Mouse (Mus musculus): ENCODE data around the gene Taok3. TPM values are rescaled to one million over a fixed set of nuclear protein-coding genes. Genes with fewer than 3 reads are reported as not detected.

Gene Taok3
- polyA plus RNA-seq, 1 experiment from 2014 or later: 33.1 TPM

DNA sequence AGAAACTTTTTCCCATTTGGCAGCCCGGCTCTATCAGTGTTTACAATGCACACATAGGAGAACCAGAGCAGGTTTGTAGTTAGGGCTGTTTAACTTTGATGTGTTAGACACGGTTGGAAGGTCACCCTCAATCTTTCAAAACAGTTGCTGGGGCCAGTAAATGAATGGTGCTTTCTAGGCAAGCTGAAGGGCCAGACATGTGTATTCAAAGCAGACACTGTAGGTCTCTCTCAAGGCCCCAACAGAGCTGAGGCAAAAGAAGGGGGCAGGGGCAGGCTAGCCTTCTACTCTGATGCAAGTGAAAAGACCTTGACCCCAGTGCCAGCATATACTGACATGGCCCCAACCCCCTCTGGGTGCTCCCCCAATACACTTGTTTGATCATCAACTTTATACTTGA, 1.7 kb downstream of the Taok3 start:
- peak overlapping the region; percentile 77; the same call in 1 of the 2 replicates for H3K9ac ChIP-seq (ENCODE audit: low read length)
- no peaks in the 10 kb centered on the region for H3K36me3 ChIP-seq (ENCODE audit: control insufficient read depth, insufficient read depth, low read length)

DNA sequence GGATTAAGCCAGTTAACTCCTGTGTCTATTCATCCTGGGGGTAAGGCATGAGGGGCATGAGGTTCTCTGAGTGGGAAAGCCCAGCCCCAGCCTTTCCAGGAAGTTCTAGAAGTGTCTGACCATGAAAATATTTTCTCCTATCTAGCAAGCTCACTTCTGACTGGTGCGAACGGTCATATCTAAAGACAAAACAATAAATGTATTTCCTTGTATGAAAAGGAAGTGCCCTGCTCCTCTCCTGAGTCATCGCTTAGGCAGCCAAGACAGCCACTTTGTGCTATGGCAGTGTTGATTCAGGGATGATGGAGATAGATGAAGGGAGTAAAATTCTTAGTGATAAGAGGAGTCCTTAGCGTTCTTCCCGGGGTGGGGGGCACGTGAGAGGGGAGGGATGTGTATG, 3.2 kb downstream of the Taok3 start:
- H3K27ac ChIP-seq (ENCODE audit: low read length): no peak overlapping the region
- H3K4me2 ChIP-seq (ENCODE audit: low read depth, low read length): no peak overlapping the region
- no peaks in the 10 kb centered on the region for H3K9me3 ChIP-seq (replicated peaks; ENCODE audit: control insufficient read depth, low read length)
- no peak for ATAC-seq (ENCODE audit: insufficient read depth, low FRiP score)
- no peak overlapping the region for H3K9ac ChIP-seq (ENCODE audit: low read length)
- peaks cover 19% of the 10 kb centered on the region for H3K4me1 ChIP-seq (ENCODE audit: control insufficient read depth, insufficient read depth, low read length)
- no peaks in the 10 kb centered on the region for H3K27me3 ChIP-seq (ENCODE audit: control insufficient read depth, insufficient read depth, low read length)
- no peaks in the 10 kb centered on the region for H3K36me3 ChIP-seq (ENCODE audit: control insufficient read depth, insufficient read depth, low read length)
- WGBS: 39% methylated on average over 6 of the region's 6 CpGs
- no peak overlapping the region for H3K4me3 ChIP-seq (replicated peaks; ENCODE audit: low read length)

More for the DNA sequence above, 1.7 kb downstream of the Taok3 start:
- no peaks in the 10 kb centered on the region for H3K9me3 ChIP-seq (replicated peaks; ENCODE audit: control insufficient read depth, low read length)
- no peak for ATAC-seq (ENCODE audit: insufficient read depth, low FRiP score)
- H3K27ac ChIP-seq (ENCODE audit: low read length): no peak overlapping the region
- peak overlapping the region; percentile 77 for H3K4me3 ChIP-seq (replicated peaks; ENCODE audit: low read length)
- H3K4me2 ChIP-seq (ENCODE audit: low read depth, low read length): peak overlapping the region; percentile 93
- H3K27me3 ChIP-seq (ENCODE audit: control insufficient read depth, insufficient read depth, low read length): no peaks in the 10 kb centered on the region
- H3K4me1 ChIP-seq (ENCODE audit: control insufficient read depth, insufficient read depth, low read length): peaks cover 19% of the 10 kb centered on the region
- 2% methylated on average over 2 of the region's 2 CpGs for WGBS

DNA sequence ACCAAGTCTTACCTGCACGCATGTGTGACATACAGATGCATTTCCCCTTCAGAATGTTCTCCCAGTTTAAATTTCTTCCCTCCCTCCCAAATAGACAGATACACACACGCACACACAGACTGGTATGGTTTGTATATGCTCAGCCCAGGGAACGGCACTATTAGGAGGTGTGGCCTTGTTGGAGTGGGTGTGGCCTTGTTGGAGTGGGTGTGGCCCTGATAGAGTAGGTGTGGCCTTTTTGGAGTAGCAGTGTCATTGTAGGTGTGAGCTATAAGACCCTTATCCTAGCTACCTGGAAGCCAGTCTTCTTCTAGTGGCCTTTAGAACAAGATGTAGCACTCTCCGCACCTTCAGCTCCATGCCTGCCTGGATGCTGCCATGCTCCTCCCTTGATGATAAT, 3.9 kb downstream of the Taok3 start:
- Histone ChIP-seq H3K9ac (ENCODE audit: low read length) (no peak overlapping the region), H3K4me1 (ENCODE audit: control insufficient read depth, insufficient read depth, low read length) (peaks cover 19% of the 10 kb centered on the region), H3K4me3 (replicated peaks; ENCODE audit: low read length) (no peak overlapping the region), H3K9me3 (replicated peaks; ENCODE audit: control insufficient read depth, low read length) (no peaks in the 10 kb centered on the region), H3K36me3 (ENCODE audit: control insufficient read depth, insufficient read depth, low read length) (no peaks in the 10 kb centered on the region), H3K4me2 (ENCODE audit: low read depth, low read length) (no peak overlapping the region), H3K27me3 (ENCODE audit: control insufficient read depth, insufficient read depth, low read length) (no peaks in the 10 kb centered on the region), H3K27ac (ENCODE audit: low read length) (peak overlapping the region; percentile 37; the same call in 1 of the 2 replicates)
- 73% methylated on average over 4 of the region's 4 CpGs for WGBS
- ATAC-seq (ENCODE audit: insufficient read depth, low FRiP score): no peak

DNA sequence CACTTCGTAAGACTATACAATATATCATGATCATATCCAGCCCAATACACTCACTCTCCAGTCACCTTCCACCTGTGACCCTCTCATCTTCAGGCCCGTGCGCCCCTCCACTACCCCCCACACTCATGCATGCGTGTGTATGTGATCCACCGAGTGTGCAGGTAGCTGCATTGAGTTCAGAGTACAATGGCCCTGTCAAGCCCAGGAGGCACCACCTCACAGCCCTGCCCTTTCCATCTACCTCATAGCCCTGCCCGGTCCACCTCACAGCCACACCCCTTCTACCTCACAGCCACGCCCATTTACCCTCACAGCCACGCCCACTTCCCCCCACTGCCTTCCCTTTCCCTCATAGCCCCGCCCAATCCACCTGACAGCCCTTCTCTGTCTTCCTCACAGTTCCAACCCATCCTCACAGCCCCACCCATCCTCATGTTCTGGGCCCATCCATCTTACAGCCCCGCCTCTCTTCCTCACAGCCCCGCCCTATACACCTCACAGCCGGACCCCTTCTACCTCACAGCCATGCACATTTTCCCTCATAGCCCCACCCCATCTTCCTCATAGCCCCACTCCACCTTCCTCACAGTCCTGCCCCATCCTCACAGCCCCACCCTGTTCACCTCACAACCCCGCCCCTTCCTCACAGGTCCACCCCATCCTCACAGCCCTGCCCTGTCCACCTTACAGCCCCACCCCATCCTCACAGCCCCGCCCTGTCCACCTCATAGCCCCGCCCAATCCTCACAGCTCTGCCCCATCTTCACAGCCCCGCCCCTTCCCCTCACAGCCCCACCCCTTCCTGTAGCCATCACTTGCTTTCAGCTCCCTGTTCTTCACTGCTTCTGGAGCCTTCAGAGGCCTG, 5.8 kb downstream of the Taok3 start:
- peak; percentile 32; the same call in 1 of the 2 replicates for ATAC-seq (ENCODE audit: insufficient read depth, low FRiP score)
- Histone ChIP-seq H3K4me3 (replicated peaks; ENCODE audit: low read length) (no peak overlapping the region), H3K4me2 (ENCODE audit: low read depth, low read length) (no peak overlapping the region), H3K9ac (ENCODE audit: low read length) (no peak overlapping the region), H3K9me3 (replicated peaks; ENCODE audit: control insufficient read depth, low read length) (no peaks in the 10 kb centered on the region), H3K27ac (ENCODE audit: low read length) (no peak overlapping the region), H3K27me3 (ENCODE audit: control insufficient read depth, insufficient read depth, low read length) (no peaks in the 10 kb centered on the region), H3K4me1 (ENCODE audit: control insufficient read depth, insufficient read depth, low read length) (peaks cover 12% of the 10 kb centered on the region), H3K36me3 (ENCODE audit: control insufficient read depth, insufficient read depth, low read length) (no peaks in the 10 kb centered on the region)
- 79% methylated on average over 16 of the region's 16 CpGs for WGBS

DNA sequence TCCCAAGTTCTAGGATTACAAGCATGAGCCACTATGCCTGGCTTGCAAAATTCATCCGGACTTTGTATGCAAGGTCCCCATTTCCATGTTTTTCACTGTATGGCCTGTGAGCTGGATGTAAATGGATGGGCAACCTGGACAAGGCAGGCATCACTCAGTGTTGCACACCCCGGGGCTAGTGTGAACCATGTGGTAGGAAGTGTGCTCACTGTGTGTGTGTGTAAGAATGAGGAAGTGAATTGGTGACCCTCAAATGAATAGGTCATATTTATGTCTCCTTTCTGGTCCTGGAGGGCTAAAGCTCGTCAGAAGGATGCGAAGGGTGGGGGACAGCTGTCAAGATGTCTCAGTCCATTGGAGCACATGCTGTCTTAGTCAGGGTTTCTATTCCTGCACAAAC, 7.1 kb downstream of the Taok3 start:
- no peak overlapping the region for H3K27ac ChIP-seq (ENCODE audit: low read length)
- H3K4me1 ChIP-seq (ENCODE audit: control insufficient read depth, insufficient read depth, low read length): peaks cover 4% of the 10 kb centered on the region; the same call in 1 of the 2 replicates
- H3K4me3 ChIP-seq (replicated peaks; ENCODE audit: low read length): no peak overlapping the region
- no peak for ATAC-seq (ENCODE audit: insufficient read depth, low FRiP score)
- no peaks in the 10 kb centered on the region for H3K9me3 ChIP-seq (replicated peaks; ENCODE audit: control insufficient read depth, low read length)
- H3K9ac ChIP-seq (ENCODE audit: low read length): no peak overlapping the region
- 78% methylated on average over 4 of the region's 4 CpGs for WGBS
- no peaks in the 10 kb centered on the region for H3K27me3 ChIP-seq (ENCODE audit: control insufficient read depth, insufficient read depth, low read length)
- H3K4me2 ChIP-seq (ENCODE audit: low read depth, low read length): no peak overlapping the region
- H3K36me3 ChIP-seq (ENCODE audit: control insufficient read depth, insufficient read depth, low read length): no peaks in the 10 kb centered on the region

DNA sequence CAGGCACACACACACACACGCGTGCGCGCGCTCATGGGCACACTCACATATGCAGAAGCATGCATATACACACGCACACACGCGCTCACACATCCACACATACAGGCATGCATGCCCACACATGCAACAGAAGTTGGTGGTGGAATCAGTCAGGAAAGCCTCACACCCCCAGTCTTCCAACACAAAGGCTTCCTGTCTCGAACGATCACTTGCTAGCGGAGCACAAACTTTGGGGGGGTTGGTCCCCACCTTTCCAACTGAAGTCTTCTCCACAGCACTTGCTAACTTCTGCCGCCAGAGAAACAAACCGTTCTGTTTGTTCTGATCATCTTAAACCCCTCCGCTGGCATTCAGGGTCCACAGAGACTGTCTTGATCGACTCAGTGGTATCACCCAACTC, 10.8 kb downstream of the Taok3 start:
- WGBS: 88% methylated on average over 15 of the region's 15 CpGs
- Histone ChIP-seq H3K36me3 (ENCODE audit: control insufficient read depth, insufficient read depth, low read length) (no peaks in the 10 kb centered on the region), H3K27me3 (ENCODE audit: control insufficient read depth, insufficient read depth, low read length) (no peaks in the 10 kb centered on the region), H3K9ac (ENCODE audit: low read length) (no peak overlapping the region), H3K27ac (ENCODE audit: low read length) (no peak overlapping the region), H3K4me2 (ENCODE audit: low read depth, low read length) (no peak overlapping the region), H3K4me3 (replicated peaks; ENCODE audit: low read length) (no peak overlapping the region), H3K4me1 (ENCODE audit: control insufficient read depth, insufficient read depth, low read length) (peaks cover 22% of the 10 kb centered on the region), H3K9me3 (replicated peaks; ENCODE audit: control insufficient read depth, low read length) (no peaks in the 10 kb centered on the region)
- no peak for ATAC-seq (ENCODE audit: insufficient read depth, low FRiP score)

DNA sequence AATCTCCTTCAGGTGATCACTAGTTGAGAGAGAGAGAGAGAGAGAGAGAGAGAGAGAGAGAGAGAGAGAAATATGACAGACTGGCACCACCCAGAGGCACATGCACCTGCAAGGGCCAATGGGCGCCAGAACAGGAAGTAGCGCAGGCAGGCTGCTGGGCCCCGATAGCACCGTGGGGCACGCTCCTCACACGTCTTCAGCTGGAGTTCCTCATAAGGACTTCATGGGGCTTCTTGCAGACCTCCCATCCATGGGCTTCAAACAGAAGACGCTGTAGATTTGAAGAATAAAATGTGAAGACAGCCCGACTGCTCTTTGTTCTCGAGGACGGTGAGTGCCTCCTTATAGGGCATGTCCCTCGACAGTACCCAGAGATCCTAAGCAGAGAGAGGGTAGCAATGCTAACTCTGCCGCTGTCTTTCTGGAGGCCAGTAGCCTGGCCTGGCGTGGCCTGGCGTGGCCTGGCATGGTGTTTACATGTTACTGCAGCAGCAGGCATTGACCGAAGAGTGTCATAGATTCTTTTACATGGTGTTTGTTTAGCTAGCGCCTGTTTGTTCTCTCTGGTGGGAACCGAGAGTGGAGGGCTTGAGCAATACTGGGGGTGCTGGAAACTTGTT, 13.6 kb downstream of the Taok3 start:
- peak overlapping the region; percentile 22 for H3K4me3 ChIP-seq (replicated peaks; ENCODE audit: low read length)
- H3K4me1 ChIP-seq (ENCODE audit: control insufficient read depth, insufficient read depth, low read length): peaks cover 37% of the 10 kb centered on the region
- 66% methylated on average over 17 of the region's 17 CpGs for WGBS
- no peaks in the 10 kb centered on the region for H3K36me3 ChIP-seq (ENCODE audit: control insufficient read depth, insufficient read depth, low read length)
- peak overlapping the region; percentile 57 for H3K9ac ChIP-seq (ENCODE audit: low read length)
- H3K27me3 ChIP-seq (ENCODE audit: control insufficient read depth, insufficient read depth, low read length): no peaks in the 10 kb centered on the region
- no peaks in the 10 kb centered on the region for H3K9me3 ChIP-seq (replicated peaks; ENCODE audit: control insufficient read depth, low read length)
- H3K4me2 ChIP-seq (ENCODE audit: low read depth, low read length): peak overlapping the region; percentile 34; the same call in 1 of the 2 replicates
- 0 out of 2 replicates have a peak, but pooled peaks have one; percentile 27 for ATAC-seq (ENCODE audit: insufficient read depth, low FRiP score)
- H3K27ac ChIP-seq (ENCODE audit: low read length): peak overlapping the region; percentile 66

DNA sequence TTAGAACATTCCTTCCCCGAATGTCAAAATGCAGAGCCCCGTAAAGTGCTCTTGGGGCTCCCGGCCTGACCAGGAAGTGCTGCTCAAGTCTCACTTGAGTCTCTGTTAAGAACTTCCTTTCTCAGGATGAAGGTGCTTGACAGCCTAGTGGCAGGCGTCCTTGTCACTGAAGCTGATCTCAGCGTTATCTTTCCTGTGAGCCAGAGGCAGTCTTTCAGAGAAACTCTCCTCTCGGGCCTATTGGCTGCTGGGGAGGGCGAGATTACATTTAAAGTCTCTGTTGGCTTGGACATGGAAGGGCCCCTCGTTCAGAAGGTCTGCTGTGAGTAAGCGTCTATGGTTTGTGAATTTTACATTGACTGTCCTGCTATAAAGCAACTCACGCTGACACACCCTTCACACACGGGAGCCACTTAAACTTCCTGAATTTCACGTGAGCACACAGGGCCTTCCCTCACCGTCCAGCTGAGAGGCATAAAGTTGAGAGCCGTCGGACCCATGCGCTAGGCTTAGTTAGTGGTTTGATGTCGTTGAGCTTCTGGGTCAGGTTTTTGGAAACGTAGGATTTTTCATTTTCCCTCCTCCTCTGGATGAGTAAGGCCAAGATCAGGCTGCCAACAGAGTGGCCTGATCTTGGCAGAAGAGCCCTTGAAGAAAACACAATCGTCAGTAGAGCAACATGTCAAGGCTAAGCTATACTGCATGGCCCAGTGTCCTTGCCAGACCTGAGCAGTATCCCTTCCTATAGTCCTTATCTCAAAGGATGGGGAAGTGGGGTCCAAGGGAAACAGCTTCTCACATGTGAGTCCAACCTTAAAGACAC, 14.3 kb downstream of the Taok3 start:
- Histone ChIP-seq H3K27ac (ENCODE audit: low read length) (peak overlapping the region; percentile 66), H3K4me3 (replicated peaks; ENCODE audit: low read length) (peak overlapping the region; percentile 22), H3K4me1 (ENCODE audit: control insufficient read depth, insufficient read depth, low read length) (peaks cover 42% of the 10 kb centered on the region), H3K27me3 (ENCODE audit: control insufficient read depth, insufficient read depth, low read length) (no peaks in the 10 kb centered on the region), H3K9me3 (replicated peaks; ENCODE audit: control insufficient read depth, low read length) (no peaks in the 10 kb centered on the region), H3K9ac (ENCODE audit: low read length) (peak overlapping the region; percentile 57), H3K4me2 (ENCODE audit: low read depth, low read length) (peak overlapping the region; percentile 34), H3K36me3 (ENCODE audit: control insufficient read depth, insufficient read depth, low read length) (no peaks in the 10 kb centered on the region)
- 44% methylated on average over 19 of the region's 19 CpGs for WGBS
- 0 out of 2 replicates have a peak, but pooled peaks have one; percentile 18 for ATAC-seq (ENCODE audit: insufficient read depth, low FRiP score)
